Mouse (Mus musculus) Patski (cell line): ENCODE measurements at regions not wholly inside any gene's neighbourhood (a gene's known extent, or its start where the extent isn't known, plus 50 kb on each side); places are given as distances from the start of the nearest gene placed in this dataset.
"Not testable (repeated sequence)": the region's sequence is repeated elsewhere in the genome, so short reads cannot be mapped to it uniquely, and the experiment has no call there.

Source experiments
- ATAC-seq: fragments of 100-300 bp; one replicate; pipeline ENCODE4 v1.8.0; 2021
- CTCF ChIA-PET: fragments of 350-600 bp; sonication (Branson Sonifier 250); formaldehyde crosslinking; loops from one replicate; lab custom pipeline; 2022; ENCODE audit warnings: inconsistent platforms; lab: Charles Lee
- POLR2A ChIA-PET: fragments of 350-600 bp; sonication (Branson Sonifier 250); formaldehyde crosslinking; loops from one replicate; lab custom pipeline; 2022; ENCODE audit warnings: antibody characterized with exemption, inconsistent platforms; lab: Charles Lee
- DNase-seq: peaks from one replicate; pipeline ENCODE4 v3.0.0-alpha.2; 2011; ENCODE audit warnings: low read depth, low spot score
- H3K27me3 ChIP-seq: fragments of 371-371 bp; one replicate; pipeline ENCODE4 v1.5.1; 2021
- CTCF ChIP-seq: fragments of 100-300 bp; IDR thresholded peaks from one replicate; pipeline ENCODE4 v1.5.1; 2021
- in situ Hi-C: fragments of 300-500 bp; cut with MboI; formaldehyde crosslinking; loops from 3 replicates; pipeline ENCODE4 v1.11.1; 2018; ENCODE audit warnings: low pct_unique_long_range_greater_than_20kb, mixed read lengths

DNA sequence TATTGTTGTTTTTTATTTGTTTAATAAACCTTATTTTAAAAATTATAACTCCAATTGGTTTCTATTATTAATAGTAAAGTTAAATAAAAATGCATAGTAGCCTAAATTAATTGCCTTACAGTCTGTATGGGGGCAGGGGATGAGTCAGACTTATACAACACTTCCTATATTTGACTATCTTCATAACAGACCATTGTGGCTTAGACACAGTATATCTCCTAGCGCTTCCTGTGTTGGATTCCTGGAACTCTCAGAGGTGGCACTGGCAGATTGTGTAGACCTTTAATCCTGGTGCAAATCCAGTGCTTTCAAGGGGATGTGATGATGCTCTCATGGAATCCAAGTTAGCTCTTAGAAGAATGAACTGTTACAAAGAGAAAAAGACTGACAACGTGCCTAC lies 154.2 kb upstream of the P2ry1 start:
- POLR2A ChIA-PET: no interaction called here
- peaks cover 36% of the 10 kb centered on the region for H3K27me3 ChIP-seq
- DNase-seq (no peak), ATAC-seq (no peak)
- in situ Hi-C loops: no loop called here
- no peak for TF ChIP-seq CTCF
- CTCF ChIA-PET: no interaction called here

GRCm38 (mm10) chr3:60853773-60854172 lies 148.8 kb upstream of the P2ry1 start:
- ATAC-seq (no peak), DNase-seq (no peak)
- H3K27me3 ChIP-seq: peaks cover 16% of the 10 kb centered on the region
- ChIA-PET POLR2A (no interaction called here), CTCF (no interaction called here)
- no peak for TF ChIP-seq CTCF
- in situ Hi-C loops: no loop called here

GRCm38 (mm10) chr3:60855734-60856133 lies 146.9 kb upstream of the P2ry1 start:
- DNase-seq: no peak
- ATAC-seq: no peak
- TF ChIP-seq CTCF: no peak
- CTCF ChIA-PET: no interaction called here
- peaks cover 13% of the 10 kb centered on the region for H3K27me3 ChIP-seq
- in situ Hi-C loops: no loop called here
- POLR2A ChIA-PET: no interaction called here

GRCm38 (mm10) chr3:60858474-60859118 lies 144.0 kb upstream of the P2ry1 start:
- in situ Hi-C loops: no loop called here
- no peaks in the 10 kb centered on the region for H3K27me3 ChIP-seq
- POLR2A ChIA-PET: no interaction called here

DNA sequence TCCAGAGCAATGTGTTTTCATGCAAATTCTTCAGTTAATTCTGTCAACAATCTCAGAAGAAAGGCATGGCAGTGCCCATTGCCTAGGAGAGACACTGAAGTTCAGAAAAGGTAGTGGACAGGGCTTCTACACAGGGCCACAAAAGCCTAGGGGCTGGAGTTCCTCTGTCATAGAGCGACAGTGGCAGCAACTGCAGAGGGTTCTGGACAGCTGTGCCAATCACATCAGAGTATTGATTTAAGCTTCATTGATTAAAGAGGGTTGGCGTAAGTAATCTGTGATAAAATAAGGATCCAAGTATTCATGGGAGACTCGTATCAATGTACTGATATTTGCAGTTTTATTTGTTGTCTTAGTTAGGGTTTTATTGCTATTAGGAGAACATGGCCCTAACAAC lies 143.5 kb upstream of the P2ry1 start:
- ChIA-PET POLR2A (no interaction called here), CTCF (no interaction called here)
- DNase-seq (no peak), ATAC-seq (no peak)
- no peaks in the 10 kb centered on the region for H3K27me3 ChIP-seq
- no peak for TF ChIP-seq CTCF
- in situ Hi-C loops: no loop called here

More at GRCm38 (mm10) chr3:60858474-60859118, 144.0 kb upstream of the P2ry1 start:
- CTCF ChIA-PET: no interaction called here
- DNase-seq: no peak
- no peak for ATAC-seq
- TF ChIP-seq CTCF: no peak

DNA sequence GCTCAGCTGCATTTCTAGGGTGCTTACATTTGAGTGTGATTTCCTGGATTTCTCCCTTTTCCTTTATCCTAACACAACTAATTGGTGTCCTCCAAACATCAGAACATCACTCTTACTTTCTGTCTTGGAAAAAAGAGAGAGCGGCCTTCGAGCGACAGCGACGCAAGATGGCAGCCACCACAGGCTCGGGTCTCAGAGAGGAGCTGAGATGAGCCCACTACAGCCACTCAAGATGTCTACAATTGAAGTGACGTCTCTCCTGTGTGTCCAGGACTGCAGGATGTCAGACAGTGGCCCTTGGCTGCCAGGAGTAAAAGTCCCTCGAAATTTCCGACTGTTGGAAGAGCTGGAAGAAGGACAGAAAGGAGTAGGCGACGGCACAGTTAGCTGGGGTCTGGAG lies 125.7 kb upstream of the P2ry1 start:
- CTCF ChIA-PET, POLR2A ChIA-PET, DNase-seq, ATAC-seq, in situ Hi-C loops, H3K27me3 ChIP-seq: not testable (repeated sequence)

DNA sequence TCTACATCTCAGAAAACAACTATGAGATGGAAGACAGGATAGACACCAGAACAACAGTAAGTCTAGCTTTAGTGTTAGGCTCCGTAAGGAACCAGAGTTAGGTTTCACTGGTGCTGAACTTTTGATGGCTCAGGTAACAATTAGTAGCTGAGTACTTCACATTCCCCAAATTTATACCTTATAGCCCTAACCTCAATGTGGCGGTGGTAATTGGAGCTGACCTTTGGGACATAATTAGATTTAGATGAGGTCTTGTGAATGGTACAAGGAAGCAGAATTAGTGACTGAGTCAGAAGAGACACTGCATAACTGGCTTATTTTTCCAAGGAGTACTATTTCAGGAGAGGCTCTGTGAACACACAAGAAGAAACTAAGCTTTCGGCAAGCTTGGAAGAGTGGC lies 123.7 kb upstream of the P2ry1 start:
- in situ Hi-C loops: no loop called here
- H3K27me3 ChIP-seq: peaks cover 12% of the 10 kb centered on the region
- no peak for TF ChIP-seq CTCF
- CTCF ChIA-PET: interaction anchor here (1.1 to 1.3 kb wide), 2 partner anchors 12 to 14 kb away, joined by 3 to 4 read pairs; no protein-coding TSS in a partner anchor
- DNase-seq: no peak
- POLR2A ChIA-PET: no interaction called here
- no peak for ATAC-seq

GRCm38 (mm10) chr3:60884027-60884426 lies 118.6 kb upstream of the P2ry1 start:
- in situ Hi-C loops: no loop called here
- TF ChIP-seq CTCF: no peak
- H3K27me3 ChIP-seq: peaks cover 9% of the 10 kb centered on the region

DNA sequence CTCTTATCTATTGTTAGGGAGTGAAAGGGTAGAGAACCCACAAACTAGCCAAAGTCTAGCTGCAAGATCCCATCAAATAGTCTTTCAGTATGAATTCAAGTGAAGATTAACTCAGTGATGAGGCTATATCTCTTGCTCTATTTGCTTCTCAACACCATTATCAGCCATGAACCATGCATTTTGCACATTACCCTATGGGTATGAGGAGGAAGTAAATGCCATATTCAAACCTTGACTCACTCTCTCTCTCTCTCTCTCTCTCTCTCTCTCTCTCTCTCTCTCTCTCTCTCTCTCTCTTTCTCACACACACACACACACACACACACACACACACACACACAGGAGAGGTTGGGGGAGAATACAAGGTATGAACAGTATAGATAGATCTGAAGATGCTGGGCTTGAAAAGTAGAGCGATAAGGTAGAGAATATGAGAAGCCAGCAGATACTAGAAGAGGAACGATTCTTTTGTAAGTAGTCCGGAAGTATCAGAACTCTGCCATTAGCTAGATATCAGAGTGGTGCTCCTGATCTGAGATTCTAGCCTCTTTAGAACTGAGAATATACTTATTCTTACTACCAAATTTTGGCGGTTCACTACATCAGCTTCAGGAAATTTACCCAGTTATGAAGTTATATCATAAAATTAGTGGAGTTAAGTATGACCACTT lies 113.3 kb upstream of the P2ry1 start:
- DNase-seq (no peak), ATAC-seq (no peak)
- no peak for TF ChIP-seq CTCF
- in situ Hi-C loops: no loop called here
- ChIA-PET CTCF (interaction anchor here (1.2 kb wide), 1 partner anchor 22 kb away, joined by 3 read pairs; no protein-coding TSS in a partner anchor), POLR2A (no interaction called here)
- H3K27me3 ChIP-seq: no peaks in the 10 kb centered on the region

More at GRCm38 (mm10) chr3:60884027-60884426, 118.6 kb upstream of the P2ry1 start:
- ChIA-PET CTCF (no interaction called here), POLR2A (no interaction called here)
- no peak for DNase-seq
- ATAC-seq: no peak

GRCm38 (mm10) chr3:60897628-60898269 lies 104.8 kb upstream of the P2ry1 start:
- ATAC-seq (no peak), DNase-seq (no peak)
- in situ Hi-C loops: no loop called here
- POLR2A ChIA-PET: no interaction called here
- CTCF ChIA-PET: interaction anchor here (0.8 kb wide), 1 partner anchor 15 kb away, joined by 4 read pairs; no protein-coding TSS in a partner anchor
- no peaks in the 10 kb centered on the region for H3K27me3 ChIP-seq
- no peak for TF ChIP-seq CTCF

GRCm38 (mm10) chr3:60898720-60899119 lies 103.9 kb upstream of the P2ry1 start:
- in situ Hi-C loops: no loop called here
- DNase-seq: no peak
- ChIA-PET POLR2A (no interaction called here), CTCF (no interaction called here)
- TF ChIP-seq CTCF: no peak
- H3K27me3 ChIP-seq: no peaks in the 10 kb centered on the region
- no peak for ATAC-seq
